Mouse (Mus musculus) thymus, postnatal 25 days (tissue): ENCODE results near the gene Ubxn6.
A peak's percentile ranks its signal among the peaks of the same experiment; 100 is the strongest.

Source experiments
- DNase-seq: peaks from one replicate; pipeline ENCODE4 v3.0.0; 2022

The Ubxn6 gene

DNA sequence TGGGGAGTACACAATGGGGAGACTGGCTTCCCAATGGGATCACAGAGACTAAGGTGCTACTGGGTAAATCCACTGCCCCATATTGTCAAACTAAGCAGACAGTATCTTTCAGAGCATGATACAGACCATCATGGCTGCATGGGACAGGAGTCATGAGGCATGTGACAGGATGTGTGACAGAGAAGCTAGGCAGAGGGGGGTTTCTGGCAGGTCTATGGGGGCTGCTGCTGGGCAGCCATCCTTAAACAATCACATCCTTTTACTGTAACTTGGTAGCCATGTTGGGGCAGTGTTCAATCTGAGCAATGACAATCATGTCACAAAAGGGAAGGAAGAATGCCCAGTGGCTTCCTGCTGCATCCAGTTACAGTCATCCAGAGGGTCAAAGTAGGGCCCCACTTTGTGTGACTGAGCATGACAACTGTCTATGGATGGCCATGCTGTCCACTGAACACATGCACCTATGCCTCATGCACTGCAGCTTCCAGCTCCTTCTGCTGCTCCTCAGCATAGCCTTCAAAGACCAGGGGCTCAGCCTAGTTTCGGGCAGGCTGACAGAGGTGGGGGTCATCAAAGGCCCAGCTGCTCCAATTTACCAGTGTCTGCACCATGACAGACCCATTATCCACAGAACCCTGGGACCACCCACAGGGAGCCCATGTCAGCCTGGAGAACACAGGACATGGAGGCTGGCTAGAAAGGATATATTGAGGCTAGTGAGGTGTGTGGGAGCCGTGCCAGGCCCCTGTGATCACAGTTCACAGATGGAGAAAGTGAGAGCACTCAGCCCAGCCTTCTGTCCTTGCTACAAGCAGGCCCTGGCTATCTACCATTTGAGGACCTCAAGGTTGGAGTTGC lies 52.5 kb downstream of the Ubxn6 start:
- DNase-seq: no peak

DNA sequence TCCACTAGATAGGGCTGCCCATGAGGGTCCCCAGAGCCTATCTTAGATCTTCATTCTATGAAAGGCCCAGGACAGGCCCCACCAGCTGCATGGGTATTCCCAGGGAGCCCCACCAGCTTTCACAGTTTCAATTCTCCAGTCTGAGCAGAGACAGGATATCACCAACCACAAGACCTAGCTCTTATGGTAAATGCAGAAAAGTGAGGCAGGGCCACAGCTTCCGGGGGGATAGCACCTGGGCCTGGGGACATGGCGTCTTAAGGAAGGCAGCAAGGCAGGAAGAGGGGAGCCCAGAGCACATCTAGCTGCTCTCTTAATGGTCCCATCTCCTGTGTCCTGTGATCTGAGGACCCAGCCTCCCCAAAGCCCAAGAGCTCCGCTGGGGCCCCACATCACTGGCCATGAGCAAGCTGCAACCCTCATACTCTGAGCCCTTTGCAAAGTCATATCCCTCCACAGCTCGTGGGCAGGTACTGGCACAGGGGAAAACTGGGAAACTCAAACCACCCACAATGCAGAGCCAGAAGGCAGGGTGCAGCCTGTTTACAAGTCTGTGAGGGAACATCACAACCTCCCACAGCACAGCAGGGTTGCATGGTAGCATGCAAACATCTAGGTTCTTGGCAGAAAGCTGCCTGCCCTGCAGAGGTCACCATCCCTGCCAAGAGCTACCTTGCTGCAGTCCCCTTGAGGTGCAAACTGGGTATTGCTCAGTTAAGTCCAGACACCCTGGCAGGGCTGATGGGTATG lies 53.5 kb downstream of the Ubxn6 start:
- peak; percentile 82 for DNase-seq

DNA sequence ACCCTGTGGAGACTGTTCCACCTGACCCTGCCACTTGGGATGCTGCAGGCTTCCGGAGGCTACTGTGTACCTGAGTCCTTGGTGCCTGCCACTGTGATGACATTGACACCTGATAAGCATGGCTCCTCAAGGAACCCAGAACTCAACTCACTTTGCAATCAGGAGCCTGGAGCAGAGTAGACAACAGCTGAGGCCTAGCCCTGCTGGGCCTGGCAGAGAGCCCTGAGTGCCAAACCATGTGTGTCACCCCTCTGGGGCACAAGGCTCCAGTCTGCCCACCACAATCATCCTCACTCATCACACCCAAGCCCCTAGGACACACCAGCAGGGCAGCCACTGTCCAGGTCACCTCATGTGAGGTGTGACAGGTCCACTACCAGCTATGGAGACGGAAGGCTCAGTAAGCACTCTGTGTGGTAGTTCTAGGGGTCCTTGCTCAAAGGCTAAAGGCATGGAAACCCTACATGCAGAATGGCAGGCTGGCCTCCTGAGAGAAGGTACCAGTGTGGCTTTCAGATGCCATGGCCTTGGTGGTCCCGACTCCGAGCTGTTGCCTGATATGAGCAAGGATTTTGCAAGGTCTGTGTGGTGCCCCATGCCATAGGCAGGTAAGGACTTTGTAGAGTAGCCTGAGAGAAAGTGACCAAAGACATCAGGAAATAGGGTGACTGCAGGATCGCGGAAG lies 54.3 kb downstream of the Ubxn6 start:
- DNase-seq: no peak

DNA sequence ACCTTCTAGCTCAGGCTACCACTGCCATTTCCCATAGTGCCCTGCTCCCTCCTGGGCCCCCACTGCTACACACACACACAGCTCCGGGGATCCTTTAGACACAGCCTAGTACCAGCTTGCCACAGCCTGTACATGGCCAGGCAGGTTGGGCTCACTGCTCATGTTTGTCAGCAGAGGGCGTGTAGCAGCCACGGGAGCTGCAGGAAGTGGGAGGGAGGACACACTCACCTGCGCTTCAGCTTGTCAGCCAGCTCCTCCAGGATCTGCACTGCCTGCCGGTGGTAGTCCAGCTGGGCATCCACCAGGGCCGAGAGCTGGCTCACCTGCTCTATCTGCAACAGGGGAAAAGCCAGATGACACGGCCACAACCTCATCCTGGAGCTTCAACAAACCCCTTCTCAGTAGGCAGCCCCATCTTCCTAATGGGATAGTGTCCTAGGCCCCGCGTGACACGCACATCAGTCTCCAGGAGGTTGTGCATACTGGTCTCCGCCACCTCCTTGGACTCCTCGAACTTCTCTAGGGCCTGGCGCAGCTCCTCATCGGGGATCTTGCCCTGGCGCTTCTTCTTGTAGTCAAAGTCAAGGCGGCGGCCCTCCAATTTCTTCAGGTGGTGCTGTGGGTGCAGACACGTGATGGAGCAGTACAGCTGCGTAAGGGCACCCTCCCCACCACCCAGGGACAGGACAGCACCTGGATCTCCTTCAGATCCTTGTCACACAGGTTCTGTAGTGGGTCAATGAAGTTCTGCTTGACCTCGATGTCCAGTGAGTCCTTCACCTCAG lies 56.3 kb downstream of the Ubxn6 start:
- DNase-seq: peak; percentile 83

DNA sequence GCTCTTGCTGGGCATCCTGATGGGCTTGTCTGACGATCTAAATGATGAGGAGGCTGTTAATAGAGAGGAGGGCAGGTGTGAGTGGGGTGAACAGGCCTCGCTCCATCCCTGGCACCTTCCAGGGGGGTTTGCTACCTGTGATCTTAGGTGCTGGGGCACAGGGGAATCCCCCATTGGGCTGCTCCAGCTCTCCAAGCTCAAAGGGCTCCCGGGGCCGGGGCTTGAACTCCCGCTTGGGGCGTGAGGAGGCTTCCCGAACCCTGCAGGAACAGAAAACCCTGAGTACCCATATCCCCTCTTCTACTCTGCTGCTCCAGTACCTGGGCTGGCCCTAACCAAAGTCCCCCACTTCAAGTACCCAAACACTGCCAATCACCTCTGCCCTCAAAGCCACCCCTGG lies 57.0 kb downstream of the Ubxn6 start:
- no peak for DNase-seq
